ENCODE assay signal across 16 mouse cellular contexts in the genomic region with DNA sequence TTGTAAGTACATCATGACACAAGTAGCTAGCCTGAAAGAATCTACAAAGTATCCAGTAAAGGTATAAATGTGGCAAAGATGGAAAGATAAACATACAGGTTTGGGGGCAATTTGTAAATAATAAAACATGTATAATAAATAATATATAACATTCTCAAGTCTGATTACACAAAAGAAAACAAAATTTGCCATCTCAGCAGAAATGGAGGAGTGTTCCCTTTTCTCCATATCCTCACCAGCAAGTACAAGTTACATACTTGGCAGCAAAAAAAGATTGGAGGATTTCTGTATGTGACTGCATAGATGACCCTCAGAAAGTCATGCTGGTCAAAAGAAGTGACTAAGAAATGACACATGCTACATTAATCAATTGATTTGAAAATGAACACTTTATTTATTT.
"Had no signal": no experiment of that assay in that cellular context is flagged by ENCODE, and none has a peak within 500 bp of the region (broad histone marks: within the 10 kb centered on the region; RNA-seq: fewer than 3 reads in every experiment).

No protein-coding gene starts in this region.

- H3K27ac ChIP-seq: neural tube, embryonic 13.5 days; neural tube, embryonic 15.5 days; stomach, embryonic 15.5 days; stomach, postnatal 0 days had no signal

- H3K36me3 ChIP-seq: neural tube, embryonic 13.5 days; neural tube, embryonic 15.5 days; stomach, embryonic 15.5 days had no signal

- H3K4me1 ChIP-seq: neural tube, embryonic 13.5 days; neural tube, embryonic 15.5 days; stomach, embryonic 15.5 days had no signal

- H3K9ac ChIP-seq: neural tube, embryonic 13.5 days; neural tube, embryonic 15.5 days; stomach, embryonic 15.5 days had no signal

- H3K9me3 ChIP-seq: neural tube, embryonic 13.5 days; neural tube, embryonic 15.5 days; stomach, embryonic 15.5 days had no signal

- DNase-seq: retina, postnatal 1 day; right cerebral cortex, adult 18-20 months; right cerebral cortex, postnatal 14 days; right cerebral cortex, postnatal 25 days; right cerebral cortex, postnatal 4 days; spleen, adult 18-20 months; thymus, adult 18-20 months; thymus, adult 2 months; thymus, postnatal 14 days; thymus, postnatal 25 days; thymus, postnatal 36 days; thymus, postnatal 4 days had no signal

- H3K27me3 ChIP-seq: neural tube, embryonic 13.5 days; neural tube, embryonic 15.5 days; stomach, embryonic 15.5 days had no signal

- H3K4me3 ChIP-seq: neural tube, embryonic 13.5 days; neural tube, embryonic 15.5 days; stomach, embryonic 15.5 days had no signal

- H3K4me2 ChIP-seq: neural tube, embryonic 13.5 days; neural tube, embryonic 15.5 days; stomach, embryonic 15.5 days had no signal
